Mouse (Mus musculus) hindbrain, embryonic 14.5 days (tissue): ENCODE results near the gene Ntmt1. TPM values are rescaled to one million over a fixed set of nuclear protein-coding genes. Genes with fewer than 3 reads are reported as not detected.

Source experiments
- ATAC-seq: fragments of 200-750 bp; cut with Nextera tagmentation; 2 replicates; pipeline ENCODE4 v1.8.0; 2017; ENCODE audit warnings: moderate number of reproducible peaks, mild to moderate bottlenecking, moderate TSS enrichment, moderate library complexity; ENCODE audit not compliant: low FRiP score
- DNase-seq: peaks from one replicate; pipeline ENCODE4 v3.0.0-alpha.2; 2015; ENCODE audit warnings: low spot score
- H3K27ac ChIP-seq: fragments of 300-500 bp; sonication (generic); 2 replicates; pipeline ENCODE4 v1.5.1; 2014; ENCODE audit warnings: mild to moderate bottlenecking, moderate library complexity
- H3K27me3 ChIP-seq: fragments of 300-500 bp; sonication (generic); 2 replicates; pipeline ENCODE4 v1.6.1; 2014; ENCODE audit warnings: mild to moderate bottlenecking, low read length, mixed read lengths; ENCODE audit not compliant: control insufficient read depth, insufficient read depth
- H3K36me3 ChIP-seq: fragments of 300-500 bp; sonication (generic); replicated peaks from 2 replicates; pipeline ENCODE4 v1.6.1; 2014; ENCODE audit not compliant: control insufficient read depth, insufficient read depth
- H3K4me1 ChIP-seq: fragments of 300-500 bp; sonication (generic); replicated peaks from 2 replicates; pipeline ENCODE4 v1.6.1; 2014; ENCODE audit warnings: antibody characterized with exemption, low read length, mixed read lengths; ENCODE audit not compliant: control insufficient read depth, insufficient read depth
- H3K4me2 ChIP-seq: fragments of 300-500 bp; sonication (generic); replicated peaks from 2 replicates; pipeline ENCODE4 v1.6.1; 2014; ENCODE audit warnings: mild to moderate bottlenecking, moderate library complexity
- H3K4me3 ChIP-seq: fragments of 300-500 bp; sonication (generic); replicated peaks from 2 replicates; pipeline ENCODE4 v1.5.1; 2014; ENCODE audit warnings: mild to moderate bottlenecking, low read length
- H3K9ac ChIP-seq: fragments of 300-500 bp; sonication (generic); 2 replicates; pipeline ENCODE4 v1.6.1; 2014
- H3K9me3 ChIP-seq: fragments of 300-500 bp; sonication (generic); 2 replicates; pipeline ENCODE4 v1.6.1; 2016; ENCODE audit warnings: low read length; ENCODE audit not compliant: control insufficient read depth
- WGBS: fragments of 180-500 bp; shearing (Covaris S2); extraction: QIAGEN DNeasy Blood & Tissue Kit; methylation state at CpG from one replicate; pipeline ENCODE4 v1.1.7; 2014; 5-methylcytosine and 5-hydroxymethylcytosine counted together
- polyA plus RNA-seq: library from polyadenylated mRNA; unstranded; fragments of >200 nt; fragmentation: Nextera tagmentation; extraction: Ambion mirVana; gene quantifications from 2 replicates; pipeline ENCODE4 v1.2.1, GENCODE M21; 2014

Gene Ntmt1
- polyA plus RNA-seq, 1 experiment from 2014 or later = 102 TPM

GRCm38 (mm10) chr2:30768529-30768928 is 39.1 kb upstream of the Ntmt1 start:
- Histone ChIP-seq H3K4me3 (no peak overlapping the region), H3K27me3 (no peaks in the 10 kb centered on the region), H3K4me2 (no peak overlapping the region), H3K9me3 (no peaks in the 10 kb centered on the region), H3K27ac (no peak overlapping the region), H3K4me1 (peaks cover 24% of the 10 kb centered on the region), H3K9ac (no peak overlapping the region), H3K36me3 (no peaks in the 10 kb centered on the region)
- DNase-seq = no peak
- 84% methylated on average over 5 of the region's 5 CpGs for WGBS
- ATAC-seq = no peak

- DNase-seq (no peak), ATAC-seq (no peak)
- Histone ChIP-seq H3K4me3 (no peak overlapping the region), H3K9me3 (no peaks in the 10 kb centered on the region), H3K4me1 (peaks cover 24% of the 10 kb centered on the region), H3K4me2 (no peak overlapping the region), H3K27me3 (no peaks in the 10 kb centered on the region), H3K27ac (0 out of 2 replicates have a peak overlapping the region, but pooled peaks have one; percentile 9), H3K9ac (no peak overlapping the region), H3K36me3 (no peaks in the 10 kb centered on the region)
- 55% methylated on average over 6 of the region's 6 CpGs for WGBS
Observed at GRCm38 (mm10) chr2:30769187-30769586, 38.4 kb upstream of the Ntmt1 start.

- H3K27me3 ChIP-seq = no peaks in the 10 kb centered on the region
- under 1% methylated on average over 43 of the region's 51 CpGs for WGBS
- H3K4me2 ChIP-seq = peak overlapping the region; percentile 82
- H3K27ac ChIP-seq = peak overlapping the region; percentile 85
- peaks cover 24% of the 10 kb centered on the region for H3K4me1 ChIP-seq
- peak overlapping the region; percentile 70 for H3K9ac ChIP-seq
- no peaks in the 10 kb centered on the region for H3K36me3 ChIP-seq
- peak overlapping the region; percentile 38 for H3K4me3 ChIP-seq
- DNase-seq (peak; percentile 49), ATAC-seq (peak; percentile 38; the same call in 1 of the 2 replicates)
- no peaks in the 10 kb centered on the region for H3K9me3 ChIP-seq
Observed at GRCm38 (mm10) chr2:30771368-30771805, 36.2 kb upstream of the Ntmt1 start.

DNA sequence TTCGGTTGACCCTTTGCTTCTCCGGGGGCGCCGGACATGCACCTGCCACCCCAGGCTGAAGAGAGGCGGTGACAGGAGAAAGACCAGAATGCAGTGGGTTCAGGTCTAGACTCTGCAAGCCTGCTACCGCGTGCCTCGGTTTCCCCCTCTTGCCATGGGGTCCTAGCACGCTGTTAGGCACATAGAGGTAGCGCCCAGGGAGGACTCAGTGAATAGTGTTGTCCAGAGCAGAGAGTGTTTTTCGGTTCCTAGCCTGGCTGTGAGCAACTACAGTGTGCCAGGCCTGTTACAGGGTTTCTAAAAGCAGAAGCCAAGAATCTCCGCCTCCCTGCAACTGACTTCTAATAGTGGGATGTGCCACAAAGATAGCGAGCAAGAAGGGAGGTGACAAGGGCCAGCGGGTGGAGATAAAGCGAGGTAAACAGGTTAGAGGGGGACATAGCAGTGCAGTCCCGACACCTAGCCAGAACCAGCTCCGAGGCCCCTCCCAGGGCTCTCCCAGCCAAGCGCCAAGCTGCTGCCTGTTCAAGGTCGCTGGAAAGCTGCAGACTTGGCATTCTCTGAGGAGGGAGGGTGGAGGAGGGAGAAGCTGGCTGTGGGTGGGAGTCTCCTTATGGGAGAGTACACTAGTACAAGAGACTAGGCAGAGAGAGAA is 35.7 kb upstream of the Ntmt1 start:
- no peaks in the 10 kb centered on the region for H3K9me3 ChIP-seq
- peaks cover 24% of the 10 kb centered on the region for H3K4me1 ChIP-seq
- H3K36me3 ChIP-seq = no peaks in the 10 kb centered on the region
- DNase-seq (peak; percentile 67), ATAC-seq (peak; percentile 44; the same call in 1 of the 2 replicates)
- no peaks in the 10 kb centered on the region for H3K27me3 ChIP-seq
- H3K4me2 ChIP-seq = peak overlapping the region; percentile 82
- peak overlapping the region; percentile 70 for H3K9ac ChIP-seq
- 5% methylated on average over 19 of the region's 19 CpGs for WGBS
- H3K27ac ChIP-seq = peak overlapping the region; percentile 85
- peak overlapping the region; percentile 38 for H3K4me3 ChIP-seq

GRCm38 (mm10) chr2:30772581-30773312 is 34.9 kb upstream of the Ntmt1 start:
- H3K9ac ChIP-seq = no peak overlapping the region
- 39% methylated on average over 14 of the region's 15 CpGs for WGBS
- no peak overlapping the region for H3K4me2 ChIP-seq
- no peak overlapping the region for H3K4me3 ChIP-seq
- H3K27me3 ChIP-seq = no peaks in the 10 kb centered on the region
- no peaks in the 10 kb centered on the region for H3K9me3 ChIP-seq
- peaks cover 19% of the 10 kb centered on the region for H3K4me1 ChIP-seq
- no peaks in the 10 kb centered on the region for H3K36me3 ChIP-seq
- peak overlapping the region; percentile 85 for H3K27ac ChIP-seq
- ATAC-seq = no peak
- no peak for DNase-seq

GRCm38 (mm10) chr2:30773313-30774005 is 34.2 kb upstream of the Ntmt1 start:
- no peak overlapping the region for H3K4me3 ChIP-seq
- no peak overlapping the region for H3K4me2 ChIP-seq
- 81% methylated on average over 8 of the region's 8 CpGs for WGBS
- peak overlapping the region; percentile 85 for H3K27ac ChIP-seq
- peaks cover 17% of the 10 kb centered on the region for H3K4me1 ChIP-seq
- no peak overlapping the region for H3K9ac ChIP-seq
- H3K9me3 ChIP-seq = no peaks in the 10 kb centered on the region
- ATAC-seq (no peak), DNase-seq (no peak)
- H3K27me3 ChIP-seq = no peaks in the 10 kb centered on the region
- no peaks in the 10 kb centered on the region for H3K36me3 ChIP-seq

GRCm38 (mm10) chr2:30775955-30776354 is 31.7 kb upstream of the Ntmt1 start:
- H3K4me3 ChIP-seq = no peak overlapping the region
- no peaks in the 10 kb centered on the region for H3K27me3 ChIP-seq
- 56% methylated on average over 3 of the region's 3 CpGs for WGBS
- DNase-seq (no peak), ATAC-seq (no peak)
- no peaks in the 10 kb centered on the region for H3K9me3 ChIP-seq
- H3K36me3 ChIP-seq = no peaks in the 10 kb centered on the region
- no peak overlapping the region for H3K4me2 ChIP-seq
- peaks cover 17% of the 10 kb centered on the region for H3K4me1 ChIP-seq
- H3K9ac ChIP-seq = no peak overlapping the region
- no peak overlapping the region for H3K27ac ChIP-seq

GRCm38 (mm10) chr2:30777266-30777665 is 30.4 kb upstream of the Ntmt1 start:
- DNase-seq = no peak
- H3K4me3 ChIP-seq = no peak overlapping the region
- H3K27me3 ChIP-seq = no peaks in the 10 kb centered on the region
- H3K9ac ChIP-seq = no peak overlapping the region
- no peak for ATAC-seq
- WGBS = 76% methylated on average over 3 of the region's 3 CpGs
- H3K27ac ChIP-seq = no peak overlapping the region
- peaks cover 6% of the 10 kb centered on the region for H3K4me1 ChIP-seq
- H3K36me3 ChIP-seq = no peaks in the 10 kb centered on the region
- no peaks in the 10 kb centered on the region for H3K9me3 ChIP-seq
- no peak overlapping the region for H3K4me2 ChIP-seq

GRCm38 (mm10) chr2:30778235-30778634 is 29.4 kb upstream of the Ntmt1 start:
- H3K27ac ChIP-seq = no peak overlapping the region
- no peak overlapping the region for H3K9ac ChIP-seq
- H3K36me3 ChIP-seq = no peaks in the 10 kb centered on the region
- H3K9me3 ChIP-seq = no peaks in the 10 kb centered on the region
- no peak overlapping the region for H3K4me3 ChIP-seq
- peaks cover 3% of the 10 kb centered on the region; the same call in 1 of the 2 replicates for H3K4me1 ChIP-seq
- DNase-seq = no peak
- no peak for ATAC-seq
- no peak overlapping the region for H3K4me2 ChIP-seq
- H3K27me3 ChIP-seq = no peaks in the 10 kb centered on the region
- 61% methylated on average over 4 of the region's 4 CpGs for WGBS
